Mouse (Mus musculus): ENCODE measurements around the gene Nrp1.

Gene Nrp1

DNA sequence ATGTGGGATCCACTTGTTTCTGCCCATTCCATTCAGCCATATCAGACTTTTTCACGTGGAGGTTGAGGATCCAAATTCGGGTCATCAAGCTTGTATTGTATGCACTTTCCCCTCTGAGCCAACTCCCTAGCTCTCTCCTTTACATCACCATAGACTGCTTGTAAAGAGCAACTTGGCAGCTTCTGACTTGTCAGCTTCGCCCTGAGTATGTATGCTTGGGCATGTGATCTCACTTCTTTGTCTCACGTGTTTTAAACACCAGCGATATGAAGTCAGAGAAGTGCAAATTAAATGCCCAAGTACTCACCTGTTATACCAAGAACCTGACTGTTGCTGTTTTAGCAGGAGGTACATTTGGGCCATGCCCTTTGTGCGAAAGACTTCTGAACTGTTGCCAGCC lies 12.6 kb downstream of the Nrp1 start:
- DNase-seq (ENCODE audit: low spot score): no peak

DNA sequence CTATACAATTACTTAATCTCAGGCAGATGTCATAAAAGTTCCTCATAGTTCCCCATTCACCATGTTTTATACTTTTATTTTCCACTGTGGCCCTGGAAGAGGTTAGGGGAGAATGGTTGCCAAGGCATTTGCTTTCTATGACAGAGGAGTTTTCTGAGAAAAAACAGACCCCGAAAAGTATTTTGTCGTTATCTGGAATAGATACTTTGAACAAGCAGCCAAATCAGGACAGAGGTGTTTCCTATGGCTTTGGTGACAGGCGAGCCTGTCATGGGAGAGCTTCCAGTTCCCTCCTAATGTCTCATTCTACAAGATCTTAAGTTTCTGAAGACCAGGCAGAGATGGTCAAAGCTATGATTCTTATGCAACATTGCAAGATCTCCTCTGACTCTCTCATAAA lies 13.4 kb downstream of the Nrp1 start:
- DNase-seq (ENCODE audit: low spot score): no peak

- no peak for DNase-seq (ENCODE audit: low spot score)
These were observed 14.3 kb downstream of the Nrp1 start for GRCm38 (mm10) chr8:128372724-128373123.

- DNase-seq (ENCODE audit: low spot score): no peak
These were observed 15.0 kb downstream of the Nrp1 start for GRCm38 (mm10) chr8:128373418-128373817.

- no peak for DNase-seq (ENCODE audit: low spot score)
These were observed 16.9 kb downstream of the Nrp1 start for GRCm38 (mm10) chr8:128375291-128375690.

DNA sequence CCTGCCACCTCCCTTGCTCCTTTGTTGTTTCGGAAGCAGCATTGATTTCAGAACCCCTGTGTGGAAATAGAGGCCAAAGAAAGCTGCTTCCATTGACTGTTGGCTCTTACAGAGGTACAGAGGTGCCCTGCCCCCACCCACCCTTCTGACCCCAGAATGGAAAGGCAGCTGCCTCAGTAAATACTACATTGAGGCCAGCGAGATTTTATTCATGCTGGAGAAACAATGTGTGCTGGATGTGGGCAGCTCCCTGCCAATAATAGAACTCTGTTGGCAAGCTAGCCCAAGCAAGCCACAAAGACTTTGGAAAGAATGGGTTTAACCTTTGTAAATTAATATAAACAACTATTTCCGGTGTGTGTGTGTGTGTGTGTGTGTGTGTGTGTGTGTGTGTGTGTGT lies 24.8 kb downstream of the Nrp1 start:
- DNase-seq (ENCODE audit: low spot score): no peak

DNA sequence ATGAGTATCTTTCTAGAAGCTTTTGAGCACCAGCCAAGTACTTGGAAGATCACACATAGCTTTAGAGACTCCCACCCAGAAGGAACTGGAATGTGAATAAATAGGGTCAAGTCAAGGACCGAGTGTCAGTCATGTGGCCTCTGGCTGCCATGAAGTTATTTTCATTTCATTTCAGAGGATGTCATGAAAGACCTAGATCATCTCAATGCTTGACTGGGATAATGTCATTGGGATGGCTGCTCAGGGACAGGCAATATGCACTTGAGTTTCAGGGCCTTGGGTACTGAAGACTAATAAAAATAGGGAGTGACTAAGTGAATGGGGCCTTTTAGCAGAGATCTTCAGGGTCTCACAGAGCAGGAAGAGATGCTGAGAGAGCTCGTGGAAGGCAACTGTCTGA lies 26.0 kb downstream of the Nrp1 start:
- DNase-seq (ENCODE audit: low spot score): no peak

GRCm38 (mm10) chr8:128384921-128385332 lies 26.5 kb downstream of the Nrp1 start:
- DNase-seq (ENCODE audit: low spot score): no peak

DNA sequence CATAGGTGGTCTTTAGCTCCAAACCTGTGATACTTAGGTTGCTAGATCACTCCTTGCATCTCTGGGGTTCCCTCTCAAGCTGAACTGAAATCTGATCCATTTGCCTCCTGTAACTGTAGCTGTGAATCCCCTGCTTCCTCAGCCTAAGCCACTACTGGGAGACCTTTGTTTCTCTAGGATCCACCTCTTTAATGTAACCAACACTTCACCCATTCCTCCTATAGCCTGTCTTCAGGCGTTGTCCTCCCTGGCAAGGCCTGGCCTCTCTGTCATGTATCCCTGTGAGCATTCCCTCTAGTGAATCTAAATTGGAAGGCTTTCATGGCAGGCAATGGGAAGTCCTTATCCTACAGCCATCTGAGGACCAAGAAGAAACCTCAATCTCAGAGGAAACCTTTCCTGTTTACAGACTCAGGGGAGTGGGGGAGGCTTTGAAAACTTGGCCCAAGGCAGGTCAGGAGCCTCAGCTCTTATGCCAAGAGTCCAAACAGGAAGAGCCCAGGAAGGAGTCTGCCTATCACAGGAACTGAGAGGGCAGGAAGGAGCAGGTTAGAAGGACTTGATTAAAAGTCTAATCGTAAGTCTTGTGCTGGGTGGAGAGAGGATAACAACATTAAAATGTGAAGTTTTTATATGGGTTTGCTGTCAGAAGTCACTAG lies 28.7 kb downstream of the Nrp1 start:
- no peak for DNase-seq (ENCODE audit: low spot score)

DNA sequence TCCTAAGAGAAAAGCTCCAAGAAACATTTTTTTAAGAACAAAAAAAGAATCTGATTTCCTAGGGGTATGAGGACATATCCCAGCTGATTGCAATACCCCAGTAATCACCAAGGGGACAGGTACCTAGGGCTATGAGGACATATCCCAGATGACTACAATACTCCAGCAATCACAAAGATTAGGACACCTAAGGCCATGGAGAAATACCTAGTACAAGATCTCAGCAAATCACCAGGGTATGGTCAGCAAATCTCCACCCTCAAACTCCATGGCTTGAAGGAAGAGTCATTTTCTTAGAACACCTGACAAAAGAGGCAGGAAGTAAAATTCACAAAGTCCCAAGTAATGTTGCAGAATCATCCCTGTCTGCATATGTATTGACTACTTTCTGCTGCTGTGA lies 32.4 kb downstream of the Nrp1 start:
- DNase-seq (ENCODE audit: low spot score): no peak

- no peak for DNase-seq (ENCODE audit: low spot score)
These were observed 32.9 kb downstream of the Nrp1 start for GRCm38 (mm10) chr8:128391182-128391760.

DNA sequence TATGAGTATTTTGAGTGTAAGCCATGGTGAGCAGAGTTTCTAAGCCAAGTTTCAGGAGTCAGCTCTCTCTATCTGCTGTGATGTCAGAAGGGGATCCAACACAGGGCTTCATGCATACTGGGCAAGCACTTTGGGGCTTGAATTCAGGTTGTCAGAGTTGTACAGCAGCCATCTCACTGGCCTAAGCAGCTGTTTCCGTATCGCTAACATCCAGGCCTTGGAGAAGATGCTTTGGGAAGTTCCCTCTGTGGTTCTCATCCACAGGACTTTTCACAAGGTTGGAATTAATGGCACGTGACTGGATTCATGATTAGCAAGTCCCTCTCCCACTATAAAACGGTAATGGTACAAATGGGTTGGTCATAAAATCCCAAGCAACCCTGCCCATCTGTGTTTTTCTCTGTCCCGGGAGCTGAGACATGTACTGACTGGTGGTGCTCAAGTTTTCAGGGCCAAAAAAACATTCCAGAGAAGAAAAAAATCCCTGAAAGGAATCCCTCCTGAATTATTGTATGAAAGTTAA lies 36.3 kb downstream of the Nrp1 start:
- no peak for DNase-seq (ENCODE audit: low spot score)

- no peak for DNase-seq (ENCODE audit: low spot score)
These were observed 38.6 kb downstream of the Nrp1 start for GRCm38 (mm10) chr8:128396968-128397367.

GRCm38 (mm10) chr8:128397441-128397840 lies 39.0 kb downstream of the Nrp1 start:
- DNase-seq (ENCODE audit: low spot score): no peak

- no peak for DNase-seq (ENCODE audit: low spot score)
These were observed 40.2 kb downstream of the Nrp1 start for GRCm38 (mm10) chr8:128398472-128399091.

- DNase-seq (ENCODE audit: low spot score): no peak
These were observed 41.9 kb downstream of the Nrp1 start for GRCm38 (mm10) chr8:128400286-128400685.

- DNase-seq (ENCODE audit: low spot score): no peak
These were observed 46.5 kb downstream of the Nrp1 start for GRCm38 (mm10) chr8:128404876-128405275.

- DNase-seq (ENCODE audit: low spot score): no peak
These were observed 55.0 kb downstream of the Nrp1 start for GRCm38 (mm10) chr8:128413381-128413780.

GRCm38 (mm10) chr8:128415730-128416684 lies 57.6 kb downstream of the Nrp1 start:
- no peak for DNase-seq (ENCODE audit: low spot score)

DNA sequence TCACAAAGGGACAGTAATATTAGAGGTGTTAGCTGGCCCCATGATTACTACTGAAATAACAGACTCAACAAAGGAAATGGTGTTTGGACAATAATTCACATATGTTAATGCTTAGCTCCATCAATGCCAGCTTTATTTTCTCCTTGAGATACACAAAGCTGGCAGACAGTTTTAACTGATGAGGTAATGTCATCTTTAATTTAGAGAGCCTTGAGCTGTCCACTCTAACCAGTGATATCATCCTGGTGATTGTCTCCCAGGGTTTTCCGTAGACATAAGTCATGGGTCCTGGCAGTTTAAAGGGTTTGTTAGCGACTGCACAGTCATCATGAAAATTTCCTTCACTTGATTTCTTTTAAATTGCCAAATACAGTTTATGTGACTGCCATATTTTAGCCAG lies 58.5 kb downstream of the Nrp1 start:
- no peak for DNase-seq (ENCODE audit: low spot score)

- DNase-seq (ENCODE audit: low spot score): no peak
These were observed 59.8 kb downstream of the Nrp1 start for GRCm38 (mm10) chr8:128417956-128418796.

Data from yolk sac, embryonic 10.5 days (tissue).